Mouse (Mus musculus) heart, embryonic 10.5 days (tissue): ENCODE measurements around the gene Pebp1. TPM values are rescaled to one million over a fixed set of nuclear protein-coding genes. Genes with fewer than 3 reads are reported as not detected.

ENCODE experiments used
- DNase-seq: peaks from one replicate; pipeline ENCODE4 v3.0.0-alpha.2; 2017; ENCODE audit warnings: low spot score
- H3K27ac ChIP-seq: fragments of 300-500 bp; sonication (generic); 2 replicates; pipeline ENCODE4 v1.5.1; 2016; ENCODE audit warnings: mild to moderate bottlenecking
- H3K27me3 ChIP-seq: fragments of 300-500 bp; sonication (generic); 2 replicates; pipeline ENCODE4 v1.6.1; 2016; ENCODE audit warnings: mild to moderate bottlenecking; ENCODE audit not compliant: poor library complexity, insufficient read depth, severe bottlenecking
- H3K36me3 ChIP-seq: fragments of 300-500 bp; sonication (generic); 2 replicates; pipeline ENCODE4 v1.6.1; 2016; ENCODE audit warnings: mild to moderate bottlenecking, moderate library complexity
- H3K4me1 ChIP-seq: fragments of 300-500 bp; sonication (generic); 2 replicates; pipeline ENCODE4 v1.6.1; 2016; ENCODE audit warnings: mild to moderate bottlenecking
- H3K4me3 ChIP-seq: fragments of 300-500 bp; sonication (generic); 2 replicates; pipeline ENCODE4 v1.5.1; 2016; ENCODE audit warnings: mild to moderate bottlenecking, moderate library complexity
- H3K9me3 ChIP-seq: fragments of 300-500 bp; sonication (generic); 2 replicates; pipeline ENCODE4 v1.6.1; 2016; ENCODE audit warnings: mild to moderate bottlenecking, moderate library complexity
- WGBS: fragments of 180-500 bp; shearing (Covaris S2); methylation state at CpG from one replicate; pipeline ENCODE4 v1.1.7; 2016; 5-methylcytosine and 5-hydroxymethylcytosine counted together
- polyA plus RNA-seq: library from polyadenylated mRNA; unstranded; fragments of >200 nt; fragmentation: Nextera tagmentation; extraction: Ambion mirVana; gene quantifications from 2 replicates; pipeline ENCODE4 v1.2.1, GENCODE M21; 2016

Pebp1 gene
- polyA plus RNA-seq, 1 experiment from 2014 or later = 687 TPM

DNA sequence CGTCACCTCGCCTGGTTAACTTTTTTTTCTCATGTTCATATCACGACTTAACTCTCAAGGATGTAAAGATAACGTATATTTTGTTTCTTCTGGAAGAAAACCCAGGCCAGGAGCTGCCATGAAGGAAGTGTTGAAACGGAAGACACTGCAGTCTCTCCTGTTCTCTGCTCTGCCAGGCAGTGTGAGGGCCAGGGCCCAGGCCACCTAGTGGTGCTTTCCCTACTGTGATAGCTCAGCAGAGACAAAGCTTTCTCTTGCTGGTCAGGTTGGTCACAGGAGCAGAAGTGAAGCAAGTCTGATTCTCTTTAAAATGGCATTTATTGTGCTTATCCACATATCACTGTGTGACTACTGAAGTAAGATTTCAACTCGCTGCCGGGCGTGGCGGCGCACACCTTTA, 5.9 kb downstream of the Pebp1 start:
- 90% methylated on average over 10 of the region's 10 CpGs for WGBS
- DNase-seq = no peak

DNA sequence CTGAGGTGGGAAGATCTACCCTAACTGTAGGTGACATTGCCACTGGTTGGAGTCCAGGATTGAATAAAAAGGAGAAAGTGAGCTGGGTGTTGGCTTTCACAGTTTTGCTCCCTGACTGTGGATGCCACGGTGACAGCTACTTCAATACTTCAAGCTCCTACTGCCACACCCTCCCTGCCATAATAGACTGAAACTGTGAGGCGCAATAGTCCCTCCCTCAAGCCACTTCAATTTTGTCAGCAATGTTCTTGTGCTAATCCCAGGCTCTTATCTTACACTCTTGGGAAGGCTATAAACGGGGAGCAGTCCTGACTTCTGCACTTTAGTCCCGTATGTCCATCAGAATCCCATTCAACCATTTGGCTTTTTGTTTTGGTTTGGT, 7.8 kb downstream of the Pebp1 start:
- Histone ChIP-seq H3K36me3 (peaks cover 42% of the 10 kb centered on the region), H3K27ac (no peak overlapping the region), H3K4me1 (peaks cover 15% of the 10 kb centered on the region; the same call in 1 of the 2 replicates), H3K4me3 (no peak overlapping the region), H3K27me3 (no peaks in the 10 kb centered on the region), H3K9me3 (no peaks in the 10 kb centered on the region)
- DNase-seq = no peak
- whole genome bisulfite sequencing = 45% methylated on average over 4 of the region's 4 CpGs

More for the DNA sequence above, 5.9 kb downstream of the Pebp1 start:
- H3K4me1 ChIP-seq = peaks cover 33% of the 10 kb centered on the region
- H3K27ac ChIP-seq = no peak overlapping the region
- no peaks in the 10 kb centered on the region for H3K9me3 ChIP-seq
- H3K27me3 ChIP-seq = no peaks in the 10 kb centered on the region
- H3K36me3 ChIP-seq = peaks cover 55% of the 10 kb centered on the region
- H3K4me3 ChIP-seq = no peak overlapping the region

DNA sequence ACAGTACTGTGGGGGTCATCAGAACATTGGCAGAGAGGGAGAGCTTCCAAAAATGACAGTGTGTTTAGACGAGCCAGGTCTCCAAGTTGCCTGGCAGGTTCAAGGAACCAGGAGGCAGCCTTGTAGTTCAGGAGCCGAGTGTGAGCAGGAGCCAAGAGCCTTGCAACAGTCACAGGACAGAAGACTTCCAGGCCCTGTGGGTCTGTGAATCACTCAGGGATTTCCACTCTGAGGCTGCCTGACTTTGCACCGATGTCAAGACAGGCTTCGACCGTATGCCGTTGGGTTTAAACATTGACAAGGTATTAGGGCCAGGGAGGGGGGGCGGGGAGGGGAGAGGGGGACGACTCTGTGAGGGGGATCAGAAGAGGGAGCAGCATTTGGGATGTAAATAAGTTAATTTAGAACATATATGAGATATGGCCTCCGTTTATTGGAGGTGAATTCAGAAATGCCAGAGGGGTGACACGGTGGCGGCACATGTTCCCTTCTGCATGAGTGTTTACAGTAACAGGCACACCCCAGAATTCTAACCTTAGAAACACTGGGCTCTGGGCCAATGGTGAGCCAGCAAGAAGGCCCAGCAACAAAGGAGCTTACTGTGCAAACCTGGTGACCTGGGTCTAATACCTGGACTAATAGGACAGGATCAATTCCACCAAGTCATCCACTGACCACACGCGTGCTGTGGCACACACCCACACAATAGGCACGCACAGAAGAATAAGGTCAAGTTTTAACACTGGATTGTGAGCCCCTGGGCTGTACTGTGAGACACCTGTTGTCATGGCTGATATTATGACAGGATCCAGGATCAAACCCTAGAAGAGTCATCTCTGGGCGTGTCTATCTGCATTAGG, 8.4 kb downstream of the Pebp1 start:
- Histone ChIP-seq H3K27ac (no peak overlapping the region), H3K4me1 (peaks cover 13% of the 10 kb centered on the region; the same call in 1 of the 2 replicates), H3K4me3 (no peak overlapping the region), H3K36me3 (peaks cover 36% of the 10 kb centered on the region), H3K9me3 (no peaks in the 10 kb centered on the region), H3K27me3 (no peaks in the 10 kb centered on the region)
- WGBS = 86% methylated on average over 15 of the region's 15 CpGs
- DNase-seq = no peak

DNA sequence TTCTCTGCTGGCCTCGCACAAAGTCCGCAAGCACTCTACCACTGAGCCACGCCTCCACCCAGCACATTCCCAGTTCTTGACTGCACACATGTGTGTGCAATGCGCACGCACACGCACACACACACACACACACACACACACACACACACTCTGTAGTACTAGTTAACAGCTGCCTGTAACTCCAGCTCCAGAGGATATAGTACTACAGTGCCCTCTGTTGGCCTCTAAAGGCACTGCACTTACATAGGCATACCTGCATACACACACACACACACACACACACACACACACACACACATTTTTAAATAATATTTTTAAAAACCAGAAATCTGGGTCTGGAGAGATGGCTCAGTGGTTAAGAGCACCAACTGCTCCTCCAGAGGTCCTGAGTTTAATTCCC, 9.6 kb downstream of the Pebp1 start:
- Histone ChIP-seq H3K4me3 (no peak overlapping the region), H3K36me3 (peaks cover 26% of the 10 kb centered on the region), H3K9me3 (no peaks in the 10 kb centered on the region), H3K27ac (no peak overlapping the region), H3K27me3 (no peaks in the 10 kb centered on the region), H3K4me1 (peaks cover 16% of the 10 kb centered on the region; the same call in 1 of the 2 replicates)
- no peak for DNase-seq
- WGBS = 95% methylated on average over 6 of the region's 6 CpGs

DNA sequence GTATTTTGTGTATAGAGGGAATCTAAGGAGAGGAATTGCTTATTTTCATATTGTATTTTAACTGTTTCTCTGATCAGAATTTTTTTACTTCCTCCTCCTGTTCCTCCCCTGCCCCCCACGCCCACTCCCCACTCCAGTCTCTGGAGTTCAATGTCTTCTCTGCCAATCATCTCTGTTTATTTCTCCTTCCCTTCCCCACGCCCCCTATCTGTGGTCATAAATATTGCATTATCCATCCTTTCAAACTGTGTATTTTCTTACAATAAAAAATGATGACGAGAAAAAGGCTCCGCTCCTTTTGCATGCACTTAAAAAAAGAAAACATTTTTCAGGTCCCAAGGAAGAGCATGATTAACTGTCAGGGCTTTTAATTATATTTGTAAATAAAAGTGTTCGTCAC, 12.6 kb downstream of the Pebp1 start:
- 0 out of 2 replicates have a peak, but pooled peaks cover 7% of the 10 kb centered on the region for H3K36me3 ChIP-seq
- H3K9me3 ChIP-seq = no peaks in the 10 kb centered on the region
- WGBS = 72% methylated on average over 5 of the region's 5 CpGs
- no peak overlapping the region for H3K4me3 ChIP-seq
- DNase-seq = no peak
- peaks cover 12% of the 10 kb centered on the region; the same call in 1 of the 2 replicates for H3K4me1 ChIP-seq
- no peak overlapping the region for H3K27ac ChIP-seq
- H3K27me3 ChIP-seq = no peaks in the 10 kb centered on the region

DNA sequence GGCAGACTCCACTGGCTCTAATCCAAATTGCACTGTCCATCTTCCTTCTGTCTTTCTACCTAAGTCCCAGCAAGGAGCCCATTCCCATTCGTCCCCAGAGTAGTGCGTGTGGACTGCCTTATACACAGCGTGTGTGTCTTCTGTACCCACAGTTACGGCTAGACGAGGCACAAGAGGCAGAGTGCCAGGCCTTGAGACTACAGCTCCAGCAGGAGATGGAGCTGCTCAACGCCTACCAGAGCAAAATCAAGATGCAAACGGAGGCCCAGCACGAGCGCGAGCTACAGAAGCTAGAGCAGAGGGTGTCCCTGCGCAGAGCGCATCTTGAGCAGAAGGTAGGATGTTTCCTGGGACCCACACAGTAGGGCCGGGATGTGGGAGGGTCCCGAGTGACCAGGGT, 15.5 kb downstream of the Pebp1 start:
- DNase-seq = no peak
- WGBS = 89% methylated on average over 14 of the region's 14 CpGs
- no peak overlapping the region for H3K27ac ChIP-seq
- peaks cover 7% of the 10 kb centered on the region; the same call in 1 of the 2 replicates for H3K4me1 ChIP-seq
- no peaks in the 10 kb centered on the region for H3K27me3 ChIP-seq
- no peaks in the 10 kb centered on the region for H3K9me3 ChIP-seq
- no peaks in the 10 kb centered on the region for H3K36me3 ChIP-seq
- no peak overlapping the region for H3K4me3 ChIP-seq

DNA sequence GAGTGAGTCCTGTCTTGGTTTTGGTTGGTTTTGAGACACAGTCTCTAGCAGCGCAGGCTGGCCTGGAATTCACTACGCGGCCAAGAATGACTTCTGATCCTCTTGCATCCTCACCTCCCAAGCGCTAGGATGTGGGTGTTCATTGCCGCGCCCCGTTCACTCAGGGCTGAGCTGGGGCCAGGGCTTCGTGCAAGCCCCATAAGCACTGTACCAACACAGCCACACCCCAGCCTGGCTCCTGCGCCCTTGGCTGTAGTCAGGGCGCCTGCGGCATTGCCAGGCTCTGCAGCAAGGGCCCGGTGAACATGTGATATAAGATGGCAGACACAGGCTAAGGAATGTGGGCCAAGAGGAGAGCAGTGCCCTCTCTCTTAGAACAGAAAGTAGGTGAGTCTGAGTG, 18.0 kb downstream of the Pebp1 start:
- Histone ChIP-seq H3K27me3 (no peaks in the 10 kb centered on the region), H3K36me3 (peaks cover 9% of the 10 kb centered on the region; the same call in 1 of the 2 replicates), H3K27ac (no peak overlapping the region), H3K4me1 (peaks cover 7% of the 10 kb centered on the region; the same call in 1 of the 2 replicates), H3K9me3 (no peaks in the 10 kb centered on the region), H3K4me3 (no peak overlapping the region)
- no peak for DNase-seq
- 96% methylated on average over 12 of the region's 12 CpGs for WGBS

DNA sequence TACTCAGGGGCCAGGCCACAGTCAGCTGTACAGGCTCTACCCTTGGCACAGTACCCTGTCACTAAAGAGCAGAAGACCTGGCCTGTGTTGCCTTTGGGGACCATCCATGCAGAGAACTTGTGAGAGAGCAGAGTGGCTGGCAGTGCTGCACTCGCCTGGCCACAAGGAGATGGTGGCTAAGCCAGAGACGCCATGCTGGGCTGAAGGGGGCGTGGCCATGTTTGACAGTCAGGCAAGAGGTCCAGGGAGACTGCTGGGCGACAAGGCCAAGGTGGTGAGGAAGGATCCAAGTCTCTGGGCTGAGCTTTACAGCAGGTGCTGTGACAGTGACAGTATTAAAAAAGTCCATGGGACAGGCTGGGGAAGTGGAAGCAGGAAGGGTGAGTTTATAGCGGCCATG, 18.7 kb downstream of the Pebp1 start:
- Histone ChIP-seq H3K36me3 (peaks cover 12% of the 10 kb centered on the region), H3K27me3 (no peaks in the 10 kb centered on the region), H3K4me3 (no peak overlapping the region), H3K9me3 (peaks cover 2% of the 10 kb centered on the region; the same call in 1 of the 2 replicates), H3K27ac (no peak overlapping the region), H3K4me1 (peaks cover 3% of the 10 kb centered on the region; the same call in 1 of the 2 replicates)
- 42% methylated on average over 5 of the region's 5 CpGs for WGBS
- no peak for DNase-seq

DNA sequence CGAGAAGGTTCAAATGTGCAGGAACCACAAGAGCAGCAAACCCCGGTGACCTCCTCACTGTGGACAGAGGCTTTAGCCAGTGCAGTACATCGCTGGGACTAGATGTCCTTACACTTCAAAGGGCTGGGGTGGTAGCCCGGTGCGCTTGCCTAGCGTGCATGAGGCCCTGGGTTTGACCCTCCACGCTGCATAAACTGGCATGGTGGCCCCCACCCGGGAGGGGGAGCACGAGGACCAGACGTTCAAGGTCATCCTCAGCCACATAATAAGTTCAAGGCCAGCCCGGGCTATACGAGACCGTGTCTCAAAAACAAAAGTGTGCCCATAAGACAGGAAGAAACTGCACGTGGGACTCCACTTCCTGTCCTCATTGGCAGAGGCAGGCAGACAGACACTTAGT, 19.5 kb downstream of the Pebp1 start:
- H3K27me3 ChIP-seq = no peaks in the 10 kb centered on the region
- 81% methylated on average over 14 of the region's 14 CpGs for WGBS
- DNase-seq = no peak
- H3K4me1 ChIP-seq = peaks cover 3% of the 10 kb centered on the region; the same call in 1 of the 2 replicates
- no peak overlapping the region for H3K27ac ChIP-seq
- H3K36me3 ChIP-seq = peaks cover 18% of the 10 kb centered on the region
- peaks cover 7% of the 10 kb centered on the region; the same call in 1 of the 2 replicates for H3K9me3 ChIP-seq
- H3K4me3 ChIP-seq = no peak overlapping the region

DNA sequence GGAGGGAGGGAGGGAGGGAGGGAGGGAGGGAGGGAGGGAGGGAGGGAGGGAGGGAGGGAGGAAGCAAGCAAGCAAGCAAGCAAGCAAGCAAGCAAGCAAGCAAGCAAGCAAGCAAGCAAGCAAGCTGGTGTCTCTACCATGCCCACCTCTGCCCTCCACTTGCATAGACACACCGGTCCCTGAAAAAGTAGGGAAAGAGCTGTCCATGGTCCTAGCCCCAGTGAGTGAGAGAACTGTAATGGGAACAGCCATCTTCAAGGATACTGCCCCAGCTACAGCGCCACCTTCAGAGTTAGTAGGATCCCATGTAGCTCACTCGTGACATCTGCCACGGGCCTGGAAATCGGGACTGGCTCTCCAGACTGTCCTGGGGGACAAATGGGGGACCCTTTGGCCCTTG, 22.7 kb downstream of the Pebp1 start:
- DNase-seq = no peak
- peaks cover 3% of the 10 kb centered on the region; the same call in 1 of the 2 replicates for H3K4me1 ChIP-seq
- peaks cover 7% of the 10 kb centered on the region; the same call in 1 of the 2 replicates for H3K9me3 ChIP-seq
- no peaks in the 10 kb centered on the region for H3K27me3 ChIP-seq
- 39% methylated on average over 5 of the region's 5 CpGs for WGBS
- H3K27ac ChIP-seq = no peak overlapping the region
- peaks cover 18% of the 10 kb centered on the region for H3K36me3 ChIP-seq
- no peak overlapping the region for H3K4me3 ChIP-seq

DNA sequence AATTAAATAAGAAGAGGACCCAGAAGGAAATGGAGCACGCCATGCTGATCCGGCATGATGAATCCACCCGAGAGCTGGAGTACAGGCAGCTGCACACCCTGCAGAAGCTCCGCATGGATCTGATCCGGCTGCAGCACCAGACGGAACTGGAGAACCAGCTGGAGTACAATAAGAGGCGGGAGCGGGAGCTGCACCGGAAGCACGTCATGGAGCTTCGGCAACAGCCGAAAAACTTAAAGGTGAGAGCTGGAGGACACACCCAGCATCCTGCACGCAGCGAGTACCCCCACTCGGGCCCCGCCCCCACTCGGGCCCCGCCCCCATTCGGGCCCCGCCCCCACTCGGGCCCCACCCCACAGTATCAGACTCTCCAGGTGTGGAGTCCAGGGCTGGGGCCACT, 23.9 kb downstream of the Pebp1 start:
- WGBS = 80% methylated on average over 21 of the region's 21 CpGs
- no peak overlapping the region for H3K4me3 ChIP-seq
- DNase-seq = no peak
- no peaks in the 10 kb centered on the region for H3K27me3 ChIP-seq
- H3K27ac ChIP-seq = no peak overlapping the region
- H3K36me3 ChIP-seq = peaks cover 22% of the 10 kb centered on the region
- peaks cover 3% of the 10 kb centered on the region; the same call in 1 of the 2 replicates for H3K4me1 ChIP-seq
- H3K9me3 ChIP-seq = peaks cover 7% of the 10 kb centered on the region; the same call in 1 of the 2 replicates

DNA sequence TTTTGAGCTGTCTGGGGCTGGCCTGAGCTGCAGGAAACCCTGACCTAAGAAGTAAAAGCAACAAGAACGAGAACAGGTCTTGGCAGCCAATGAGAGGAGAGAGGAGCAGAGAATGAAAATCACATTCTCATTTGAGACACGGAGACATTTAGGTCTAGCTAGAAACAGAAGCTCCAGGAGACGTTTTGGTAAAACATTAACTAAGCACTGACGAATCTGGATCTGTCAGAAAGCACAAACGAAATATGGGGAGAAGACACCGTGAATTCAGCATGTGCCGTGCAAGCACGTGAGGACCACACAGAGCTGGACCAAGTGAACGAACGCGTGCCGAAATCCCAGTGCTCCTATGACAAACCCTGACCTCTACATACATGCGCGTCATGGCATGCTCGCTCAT, 29.1 kb downstream of the Pebp1 start:
- Histone ChIP-seq H3K9me3 (no peaks in the 10 kb centered on the region), H3K4me1 (no peaks in the 10 kb centered on the region), H3K27me3 (no peaks in the 10 kb centered on the region), H3K4me3 (no peak overlapping the region), H3K36me3 (peaks cover 29% of the 10 kb centered on the region), H3K27ac (no peak overlapping the region)
- no peak for DNase-seq
- 90% methylated on average over 15 of the region's 15 CpGs for WGBS

DNA sequence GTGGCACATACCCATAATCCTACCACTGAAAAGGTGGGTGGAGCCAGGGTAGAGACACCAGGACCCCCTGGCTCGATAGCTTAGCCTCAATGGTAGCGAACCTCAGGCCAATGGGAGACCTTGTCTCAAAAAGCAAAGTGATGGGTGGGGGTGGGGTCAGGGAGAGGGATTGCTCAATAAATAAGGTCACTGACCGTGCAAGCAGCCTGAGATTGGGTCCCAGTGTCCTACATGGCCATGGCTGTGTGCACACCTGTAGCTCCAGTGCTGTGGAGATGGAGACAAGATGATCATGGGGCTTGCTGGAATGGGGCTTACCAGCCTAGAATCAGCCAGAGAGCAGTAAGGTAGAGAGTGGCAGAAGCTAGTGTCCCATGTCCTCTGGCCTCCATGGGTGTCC, 35.7 kb downstream of the Pebp1 start:
- WGBS = 88% methylated on average over 3 of the region's 3 CpGs
- Histone ChIP-seq H3K27ac (no peak overlapping the region), H3K4me1 (peaks cover 7% of the 10 kb centered on the region; the same call in 1 of the 2 replicates), H3K36me3 (peaks cover 24% of the 10 kb centered on the region), H3K27me3 (no peaks in the 10 kb centered on the region), H3K9me3 (no peaks in the 10 kb centered on the region), H3K4me3 (no peak overlapping the region)
- no peak for DNase-seq
